Mouse (Mus musculus) hindbrain, embryonic 11.5 days (tissue): ENCODE results near the gene Ifi27. TPM values are rescaled to one million over a fixed set of nuclear protein-coding genes. Genes with fewer than 3 reads are reported as not detected.

Source experiments
- ATAC-seq: fragments of 200-750 bp; cut with Nextera tagmentation; 2 replicates; pipeline ENCODE4 v1.8.0; 2017; ENCODE audit warnings: mild to moderate bottlenecking, moderate TSS enrichment, moderate library complexity; ENCODE audit not compliant: low FRiP score
- DNase-seq: peaks from one replicate; pipeline ENCODE4 v3.0.0-alpha.2; 2015; ENCODE audit warnings: low spot score
- H3K27ac ChIP-seq: fragments of 300-500 bp; sonication (generic); 2 replicates; pipeline ENCODE4 v1.5.1; 2014; ENCODE audit warnings: mild to moderate bottlenecking, low read depth, low read length
- H3K27me3 ChIP-seq: fragments of 300-500 bp; sonication (generic); 2 replicates; pipeline ENCODE4 v1.6.1; 2014; ENCODE audit warnings: mild to moderate bottlenecking, low read length, moderate library complexity, mixed read lengths; ENCODE audit not compliant: control insufficient read depth, insufficient read depth
- H3K36me3 ChIP-seq: fragments of 300-500 bp; sonication (generic); 2 replicates; pipeline ENCODE4 v1.6.1; 2014; ENCODE audit warnings: mild to moderate bottlenecking, low read length, moderate library complexity, mixed read lengths; ENCODE audit not compliant: control insufficient read depth, insufficient read depth
- H3K4me1 ChIP-seq: fragments of 300-500 bp; sonication (generic); replicated peaks from 2 replicates; pipeline ENCODE4 v1.6.1; 2014; ENCODE audit warnings: low read length, mixed read lengths; ENCODE audit not compliant: control insufficient read depth, insufficient read depth
- H3K4me2 ChIP-seq: fragments of 300-500 bp; sonication (generic); replicated peaks from 2 replicates; pipeline ENCODE4 v1.6.1; 2014; ENCODE audit warnings: mild to moderate bottlenecking, low read depth, low read length
- H3K4me3 ChIP-seq: fragments of 300-500 bp; sonication (generic); 2 replicates; pipeline ENCODE4 v1.5.1; 2014; ENCODE audit warnings: low read depth, low read length
- H3K9ac ChIP-seq: fragments of 300-500 bp; sonication (generic); 2 replicates; pipeline ENCODE4 v1.6.1; 2014; ENCODE audit warnings: low read depth, low read length
- H3K9me3 ChIP-seq: fragments of 300-500 bp; sonication (generic); 2 replicates; pipeline ENCODE4 v1.6.1; 2016; ENCODE audit warnings: low read length; ENCODE audit not compliant: control insufficient read depth
- WGBS: fragments of 180-500 bp; shearing (Covaris S2); extraction: QIAGEN DNeasy Blood & Tissue Kit; methylation state at CpG from one replicate; pipeline ENCODE4 v1.1.7; 2014; 5-methylcytosine and 5-hydroxymethylcytosine counted together
- polyA plus RNA-seq: library from polyadenylated mRNA; unstranded; fragments of >200 nt; fragmentation: Nextera tagmentation; extraction: Ambion mirVana; gene quantifications from 2 replicates; pipeline ENCODE4 v1.2.1, GENCODE M21; 2014

Gene Ifi27
- polyA plus RNA-seq, 1 experiment from 2014 or later, result 3.1 TPM

- DNase-seq, result no peak
- Histone ChIP-seq H3K9me3 (no peaks in the 10 kb centered on the region), H3K4me2 (no peak overlapping the region), H3K4me3 (no peak overlapping the region), H3K36me3 (peaks cover 7% of the 10 kb centered on the region; the same call in 1 of the 2 replicates), H3K27me3 (no peaks in the 10 kb centered on the region), H3K27ac (no peak overlapping the region), H3K4me1 (no peaks in the 10 kb centered on the region), H3K9ac (no peak overlapping the region)
- ATAC-seq, result no peak
- 90% methylated on average over 18 of the region's 18 CpGs for WGBS
These were observed 29.9 kb upstream of the Ifi27 start for GRCm38 (mm10) chr12:103404131-103404530.

GRCm38 (mm10) chr12:103407720-103408119 lies 26.3 kb upstream of the Ifi27 start, which contains the start of gene 9330161L09Rik:
Gene 9330161L09Rik, minus strand, starts transcription at chr12:103407820.
- Histone ChIP-seq H3K4me2 (no peak within 1 kb of the TSS), H3K4me1 (no peaks in the 10 kb centered on the region), H3K4me3 (no peak within 1 kb of the TSS), H3K27me3 (no peaks in the 10 kb centered on the region), H3K9ac (no peak within 1 kb of the TSS), H3K9me3 (no peaks in the 10 kb centered on the region), H3K36me3 (peaks cover 18% of the 10 kb centered on the region), H3K27ac (no peak within 1 kb of the TSS)
- DNase-seq (no peak), ATAC-seq (no peak)
- 89% methylated on average over 4 of the region's 4 CpGs for WGBS

- Histone ChIP-seq H3K27ac (no peak overlapping the region), H3K9me3 (no peaks in the 10 kb centered on the region), H3K4me1 (no peaks in the 10 kb centered on the region), H3K4me3 (no peak overlapping the region), H3K4me2 (no peak overlapping the region), H3K27me3 (no peaks in the 10 kb centered on the region), H3K9ac (no peak overlapping the region), H3K36me3 (peaks cover 18% of the 10 kb centered on the region)
- DNase-seq (no peak), ATAC-seq (no peak)
- WGBS, result 94% methylated on average over 10 of the region's 10 CpGs
These were observed 25.9 kb upstream of the Ifi27 start for GRCm38 (mm10) chr12:103408144-103408543.

GRCm38 (mm10) chr12:103425016-103425728 lies 8.8 kb upstream of the Ifi27 start:
- H3K27ac ChIP-seq, result no peak overlapping the region
- peak overlapping the region; percentile 77 for H3K4me2 ChIP-seq
- no peaks in the 10 kb centered on the region for H3K36me3 ChIP-seq
- no peaks in the 10 kb centered on the region for H3K27me3 ChIP-seq
- H3K9me3 ChIP-seq, result no peaks in the 10 kb centered on the region
- peak overlapping the region; percentile 83 for H3K9ac ChIP-seq
- ATAC-seq, result no peak; the same call in 1 of the 2 replicates
- no peak for DNase-seq
- H3K4me1 ChIP-seq, result no peaks in the 10 kb centered on the region
- WGBS, result 12% methylated on average over 33 of the region's 33 CpGs
- peak overlapping the region; percentile 95 for H3K4me3 ChIP-seq

- no peaks in the 10 kb centered on the region for H3K27me3 ChIP-seq
- peak within 1 kb of the TSS; percentile 83 for H3K9ac ChIP-seq
- H3K27ac ChIP-seq, result no peak within 1 kb of the TSS
- H3K4me2 ChIP-seq, result peak within 1 kb of the TSS; percentile 77
- ATAC-seq, result peak; percentile 100
- H3K4me1 ChIP-seq, result no peaks in the 10 kb centered on the region
- no peaks in the 10 kb centered on the region for H3K36me3 ChIP-seq
- H3K9me3 ChIP-seq, result no peaks in the 10 kb centered on the region
- WGBS, result 2% methylated on average over 33 of the region's 33 CpGs
- peak within 1 kb of the TSS; percentile 95 for H3K4me3 ChIP-seq
- peak; percentile 99 for DNase-seq
These were observed 8.1 kb upstream of the Ifi27 start, which contains the start of gene Ddx24 for GRCm38 (mm10) chr12:103425729-103426470. Gene Ddx24, minus strand, starts transcription at chr12:103425830.

GRCm38 (mm10) chr12:103426710-103427109 lies 7.3 kb upstream of the Ifi27 start:
- Histone ChIP-seq H3K4me2 (no peak overlapping the region), H3K4me1 (no peaks in the 10 kb centered on the region), H3K27ac (no peak overlapping the region), H3K9me3 (no peaks in the 10 kb centered on the region), H3K36me3 (no peaks in the 10 kb centered on the region), H3K4me3 (no peak overlapping the region), H3K9ac (no peak overlapping the region), H3K27me3 (no peaks in the 10 kb centered on the region)
- ATAC-seq, result no peak
- 88% methylated on average over 7 of the region's 7 CpGs for WGBS
- DNase-seq, result no peak

GRCm38 (mm10) chr12:103433430-103433829 lies 581 bp upstream of the Ifi27 start:
- Histone ChIP-seq H3K36me3 (no peaks in the 10 kb centered on the region), H3K4me2 (no peak overlapping the region), H3K9me3 (no peaks in the 10 kb centered on the region), H3K4me3 (no peak overlapping the region), H3K4me1 (no peaks in the 10 kb centered on the region), H3K27me3 (no peaks in the 10 kb centered on the region), H3K9ac (no peak overlapping the region), H3K27ac (no peak overlapping the region)
- DNase-seq (no peak), ATAC-seq (no peak)
- WGBS, result 93% methylated on average over 2 of the region's 2 CpGs

- Histone ChIP-seq H3K9me3 (no peaks in the 10 kb centered on the region), H3K36me3 (no peaks in the 10 kb centered on the region), H3K4me1 (no peaks in the 10 kb centered on the region), H3K4me2 (no peak overlapping the region), H3K9ac (no peak overlapping the region), H3K27me3 (no peaks in the 10 kb centered on the region), H3K27ac (no peak overlapping the region), H3K4me3 (no peak overlapping the region)
- ATAC-seq (no peak), DNase-seq (no peak)
These were observed 850 bp downstream of the Ifi27 start for GRCm38 (mm10) chr12:103434861-103435260.

GRCm38 (mm10) chr12:103437601-103438000 lies 3.6 kb downstream of the Ifi27 start:
- Histone ChIP-seq H3K27ac (no peak overlapping the region), H3K9me3 (no peaks in the 10 kb centered on the region), H3K27me3 (no peaks in the 10 kb centered on the region), H3K4me1 (no peaks in the 10 kb centered on the region), H3K4me3 (no peak overlapping the region), H3K9ac (no peak overlapping the region), H3K4me2 (no peak overlapping the region), H3K36me3 (no peaks in the 10 kb centered on the region)
- ATAC-seq (no peak), DNase-seq (no peak)
- 83% methylated on average over 1 of the region's 1 CpGs for WGBS
